Mouse (Mus musculus) lung, embryonic 16.5 days (tissue): ENCODE data around the gene Wee2. TPM values are rescaled to one million over a fixed set of nuclear protein-coding genes. Genes with fewer than 3 reads are reported as not detected.

ENCODE experiments used
- ATAC-seq: fragments of 200-750 bp; cut with Nextera tagmentation; 2 replicates; pipeline ENCODE4 v1.8.0; 2017; ENCODE audit warnings: low read depth, mild to moderate bottlenecking, moderate library complexity
- H3K27ac ChIP-seq: fragments of 300-500 bp; sonication (generic); 2 replicates; pipeline ENCODE4 v1.5.1; 2014; ENCODE audit warnings: mild to moderate bottlenecking, control low read depth, low read length
- H3K27me3 ChIP-seq: fragments of 300-500 bp; sonication (generic); 2 replicates; pipeline ENCODE4 v1.6.1; 2014; ENCODE audit warnings: low read depth, low read length, mixed read lengths; ENCODE audit not compliant: control insufficient read depth, insufficient read depth
- H3K36me3 ChIP-seq: fragments of 300-500 bp; sonication (generic); 2 replicates; pipeline ENCODE4 v1.6.1; 2014; ENCODE audit warnings: low read length; ENCODE audit not compliant: control insufficient read depth, insufficient read depth
- H3K4me1 ChIP-seq: fragments of 300-500 bp; sonication (generic); replicated peaks from 2 replicates; pipeline ENCODE4 v1.6.1; 2014; ENCODE audit warnings: low read length, mixed read lengths; ENCODE audit not compliant: control insufficient read depth, insufficient read depth
- H3K4me2 ChIP-seq: fragments of 300-500 bp; sonication (generic); 2 replicates; pipeline ENCODE4 v1.6.1; 2014; ENCODE audit warnings: low read depth, low read length, control low read depth
- H3K4me3 ChIP-seq: fragments of 300-500 bp; sonication (generic); 2 replicates; pipeline ENCODE4 v1.5.1; 2014; ENCODE audit warnings: mild to moderate bottlenecking, low read length, control low read depth
- H3K9ac ChIP-seq: fragments of 300-500 bp; sonication (generic); 2 replicates; pipeline ENCODE4 v1.6.1; 2014; ENCODE audit warnings: low read length, control low read depth
- H3K9me3 ChIP-seq: fragments of 300-500 bp; sonication (generic); 2 replicates; pipeline ENCODE4 v1.6.1; 2016; ENCODE audit warnings: low read length; ENCODE audit not compliant: control insufficient read depth
- WGBS: fragments of 180-500 bp; shearing (Covaris S2); extraction: QIAGEN DNeasy Blood & Tissue Kit; methylation state at CpG from one replicate; pipeline ENCODE4 v1.1.7; 2014; 5-methylcytosine and 5-hydroxymethylcytosine counted together
- polyA plus RNA-seq: library from polyadenylated mRNA; unstranded; fragments of >200 nt; fragmentation: Nextera tagmentation; extraction: Ambion mirVana; gene quantifications from 2 replicates; pipeline ENCODE4 v1.2.1, GENCODE M21; 2015

The Wee2 gene
- polyA plus RNA-seq, 1 experiment from 2014 or later: not detected

- no peak for ATAC-seq
- no peak overlapping the region for H3K27ac ChIP-seq
- H3K36me3 ChIP-seq: no peaks in the 10 kb centered on the region
- H3K4me2 ChIP-seq: no peak overlapping the region
- no peak overlapping the region for H3K4me3 ChIP-seq
- 80% methylated on average over 17 of the region's 17 CpGs for WGBS
- no peaks in the 10 kb centered on the region for H3K27me3 ChIP-seq
- H3K9me3 ChIP-seq: no peaks in the 10 kb centered on the region
- H3K4me1 ChIP-seq: peaks cover 9% of the 10 kb centered on the region
- no peak overlapping the region for H3K9ac ChIP-seq
Observed at GRCm38 (mm10) chr6:40432346-40433275, 6.3 kb upstream of the Wee2 start.

GRCm38 (mm10) chr6:40434697-40435096 lies 4.2 kb upstream of the Wee2 start:
- H3K27ac ChIP-seq: no peak overlapping the region
- 9% methylated on average over 7 of the region's 7 CpGs for WGBS
- no peaks in the 10 kb centered on the region for H3K9me3 ChIP-seq
- H3K9ac ChIP-seq: peak overlapping the region; percentile 89
- no peak for ATAC-seq
- no peaks in the 10 kb centered on the region for H3K36me3 ChIP-seq
- H3K4me2 ChIP-seq: peak overlapping the region; percentile 91
- peaks cover 9% of the 10 kb centered on the region for H3K4me1 ChIP-seq
- peaks cover 5% of the 10 kb centered on the region; the same call in 1 of the 2 replicates for H3K27me3 ChIP-seq
- H3K4me3 ChIP-seq: peak overlapping the region; percentile 70

- under 1% methylated on average over 57 of the region's 72 CpGs for WGBS
Observed at GRCm38 (mm10) chr6:40435151-40436046, 3.5 kb upstream of the Wee2 start.

GRCm38 (mm10) chr6:40436047-40436483 lies 2.8 kb upstream of the Wee2 start, which contains the start of gene E330009J07Rik:
Gene E330009J07Rik (minus strand): TSS chr6:40436135.
- Histone ChIP-seq H3K4me3 (peak within 1 kb of the TSS; percentile 70), H3K9ac (peak within 1 kb of the TSS; percentile 89), H3K27ac (peak within 1 kb of the TSS; percentile 49; the same call in 1 of the 2 replicates), H3K27me3 (peaks cover 5% of the 10 kb centered on the region; the same call in 1 of the 2 replicates), H3K9me3 (no peaks in the 10 kb centered on the region), H3K36me3 (no peaks in the 10 kb centered on the region), H3K4me2 (peak within 1 kb of the TSS; percentile 91), H3K4me1 (peaks cover 8% of the 10 kb centered on the region)
- under 1% methylated on average over 37 of the region's 38 CpGs for WGBS
- peak; percentile 95 for ATAC-seq

More at GRCm38 (mm10) chr6:40435151-40436046, 3.5 kb upstream of the Wee2 start:
- peak overlapping the region; percentile 91 for H3K4me2 ChIP-seq
- no peaks in the 10 kb centered on the region for H3K36me3 ChIP-seq
- H3K27ac ChIP-seq: peak overlapping the region; percentile 49; the same call in 1 of the 2 replicates
- H3K4me1 ChIP-seq: peaks cover 9% of the 10 kb centered on the region
- H3K9ac ChIP-seq: peak overlapping the region; percentile 89
- no peaks in the 10 kb centered on the region for H3K9me3 ChIP-seq
- ATAC-seq: peak; percentile 70
- peaks cover 5% of the 10 kb centered on the region; the same call in 1 of the 2 replicates for H3K27me3 ChIP-seq
- peak overlapping the region; percentile 70 for H3K4me3 ChIP-seq

GRCm38 (mm10) chr6:40439731-40440130 lies 843 bp downstream of the Wee2 start:
- no peak overlapping the region for H3K4me3 ChIP-seq
- H3K36me3 ChIP-seq: no peaks in the 10 kb centered on the region
- H3K9ac ChIP-seq: no peak overlapping the region
- WGBS: 42% methylated on average over 12 of the region's 12 CpGs
- ATAC-seq: no peak
- H3K4me2 ChIP-seq: no peak overlapping the region; the same call in 1 of the 2 replicates
- H3K27ac ChIP-seq: no peak overlapping the region
- H3K27me3 ChIP-seq: peaks cover 8% of the 10 kb centered on the region; the same call in 1 of the 2 replicates
- H3K4me1 ChIP-seq: peaks cover 3% of the 10 kb centered on the region
- H3K9me3 ChIP-seq: no peaks in the 10 kb centered on the region

GRCm38 (mm10) chr6:40441276-40441675 lies 2.4 kb downstream of the Wee2 start:
- Histone ChIP-seq H3K27me3 (peaks cover 8% of the 10 kb centered on the region; the same call in 1 of the 2 replicates), H3K4me2 (no peak overlapping the region), H3K9me3 (no peaks in the 10 kb centered on the region), H3K9ac (no peak overlapping the region), H3K4me3 (no peak overlapping the region), H3K36me3 (no peaks in the 10 kb centered on the region), H3K27ac (no peak overlapping the region), H3K4me1 (no peaks in the 10 kb centered on the region; the same call in 1 of the 2 replicates)
- 64% methylated on average over 3 of the region's 3 CpGs for WGBS
- ATAC-seq: no peak

- Histone ChIP-seq H3K27ac (no peak overlapping the region), H3K27me3 (peaks cover 8% of the 10 kb centered on the region; the same call in 1 of the 2 replicates), H3K36me3 (no peaks in the 10 kb centered on the region), H3K4me2 (no peak overlapping the region), H3K9ac (no peak overlapping the region), H3K4me1 (no peaks in the 10 kb centered on the region), H3K4me3 (no peak overlapping the region), H3K9me3 (no peaks in the 10 kb centered on the region)
- no peak for ATAC-seq
- 25% methylated on average over 3 of the region's 3 CpGs for WGBS
Observed at GRCm38 (mm10) chr6:40441755-40442154, 2.9 kb downstream of the Wee2 start.

GRCm38 (mm10) chr6:40443281-40443928 lies 4.5 kb downstream of the Wee2 start:
- no peak overlapping the region for H3K4me2 ChIP-seq
- 0 out of 2 replicates have a peak, but pooled peaks have one; percentile 17 for ATAC-seq

More at GRCm38 (mm10) chr6:40443281-40443928, 4.5 kb downstream of the Wee2 start:
- no peak overlapping the region for H3K4me3 ChIP-seq
- no peak overlapping the region for H3K9ac ChIP-seq
- H3K27me3 ChIP-seq: peaks cover 5% of the 10 kb centered on the region; the same call in 1 of the 2 replicates
- no peaks in the 10 kb centered on the region for H3K4me1 ChIP-seq
- no peaks in the 10 kb centered on the region for H3K36me3 ChIP-seq
- 16% methylated on average over 10 of the region's 10 CpGs for WGBS
- H3K9me3 ChIP-seq: no peaks in the 10 kb centered on the region
- no peak overlapping the region for H3K27ac ChIP-seq
